Mouse (Mus musculus) cerebellum, adult 2 months (tissue): ENCODE measurements around the gene Filip1l. TPM values are rescaled to one million over a fixed set of nuclear protein-coding genes. Genes with fewer than 3 reads are reported as not detected.

Source experiments
- DNase-seq, 2 experiments: peaks; one replicate each; pipeline ENCODE4 v3.0.0; 2021
- H3K27ac ChIP-seq: fragments of 200-500 bp; 2 replicates; pipeline ENCODE4 v1.5.1; 2012; ENCODE audit warnings: low read length, control low read depth, inconsistent platforms; ENCODE audit not compliant: insufficient read depth
- H3K27me3 ChIP-seq: fragments of 200-500 bp; 2 replicates; pipeline ENCODE4 v1.6.1; 2012; ENCODE audit warnings: inconsistent platforms, mild to moderate bottlenecking, low read length, moderate library complexity; ENCODE audit not compliant: control insufficient read depth, insufficient read depth
- H3K4me1 ChIP-seq: fragments of 200-500 bp; 2 replicates; pipeline ENCODE4 v1.6.1; 2011; ENCODE audit warnings: low read length; ENCODE audit not compliant: control insufficient read depth, insufficient read depth
- H3K4me3 ChIP-seq: fragments of 200-500 bp; replicated peaks from 2 replicates; pipeline ENCODE3; 2011; ENCODE audit warnings: mild to moderate bottlenecking, low read depth, low read length, control low read depth; ENCODE audit not compliant: insufficient read depth
- CTCF ChIP-seq: fragments of 200-500 bp; IDR thresholded peaks from 2 replicates; pipeline ENCODE4 v1.5.1; 2011; ENCODE audit warnings: low read depth, mild to moderate bottlenecking, control low read depth, low read length, moderate library complexity, borderline replicate concordance; ENCODE audit not compliant: insufficient read depth
- POLR2A ChIP-seq: fragments of 200-500 bp; IDR thresholded peaks from 2 replicates; pipeline ENCODE4 v1.6.1; 2011; ENCODE audit warnings: low read length, control low read depth, borderline replicate concordance; ENCODE audit not compliant: insufficient read depth
- WGBS: fragments of 180-500 bp; shearing (Covaris S2); methylation state at CpG from one replicate; pipeline ENCODE4 v1.1.7; 2018; 5-methylcytosine and 5-hydroxymethylcytosine counted together
- polyA plus RNA-seq: library from polyadenylated mRNA; depleted of rRNA; stranded (reverse); fragments of >200 nt; gene quantifications from 2 replicates; pipeline ENCODE4 v1.2.3, GENCODE M21; 2012

Filip1l gene
- polyA plus RNA-seq, 1 experiment, result 1.6 TPM

- no peaks in the 10 kb centered on the region for H3K27me3 ChIP-seq
- no peak for DNase-seq
- 74% methylated on average over 3 of the region's 3 CpGs for WGBS
Observed at GRCm38 (mm10) chr16:57455573-57455972, 102.7 kb downstream of the Filip1l start.

DNA sequence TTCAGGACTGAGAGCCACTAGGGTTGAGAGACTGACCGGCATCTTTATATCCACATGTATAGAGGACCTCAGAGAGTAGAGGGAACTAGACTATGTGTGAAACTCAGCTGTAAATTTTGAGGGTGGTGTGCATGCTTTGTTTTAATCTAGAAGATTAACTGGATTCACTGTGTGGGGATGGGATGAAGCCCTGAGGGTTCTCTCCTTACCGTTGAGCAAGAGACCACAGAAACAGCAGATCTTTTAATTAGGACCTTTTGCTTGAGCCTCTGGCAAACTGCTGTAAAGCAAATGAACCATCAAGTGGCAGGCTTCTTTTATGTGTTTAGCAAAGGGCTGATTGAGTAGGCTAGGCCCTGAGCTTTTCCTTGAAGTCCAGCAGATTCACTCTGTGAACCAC, 103.1 kb downstream of the Filip1l start:
- WGBS, result 71% methylated on average over 2 of the region's 2 CpGs
- no peak for TF ChIP-seq POLR2A
- TF ChIP-seq CTCF, result no peak
- Histone ChIP-seq H3K4me3 (no peak overlapping the region), H3K4me1 (no peaks in the 10 kb centered on the region; the same call in 1 of the 2 replicates), H3K27me3 (no peaks in the 10 kb centered on the region), H3K27ac (no peak overlapping the region)
- DNase-seq, result no peak

More at GRCm38 (mm10) chr16:57455573-57455972, 102.7 kb downstream of the Filip1l start:
- Histone ChIP-seq H3K4me3 (no peak overlapping the region), H3K27ac (no peak overlapping the region), H3K4me1 (no peaks in the 10 kb centered on the region; the same call in 1 of the 2 replicates)
- TF ChIP-seq POLR2A (no peak), CTCF (no peak)

- Histone ChIP-seq H3K27me3 (no peaks in the 10 kb centered on the region), H3K27ac (no peak overlapping the region), H3K4me1 (no peaks in the 10 kb centered on the region; the same call in 1 of the 2 replicates), H3K4me3 (no peak overlapping the region)
- 87% methylated on average over 9 of the region's 9 CpGs for WGBS
- TF ChIP-seq POLR2A (no peak), CTCF (no peak)
- DNase-seq, result no peak
Observed at GRCm38 (mm10) chr16:57465386-57465913, 112.6 kb downstream of the Filip1l start.

DNA sequence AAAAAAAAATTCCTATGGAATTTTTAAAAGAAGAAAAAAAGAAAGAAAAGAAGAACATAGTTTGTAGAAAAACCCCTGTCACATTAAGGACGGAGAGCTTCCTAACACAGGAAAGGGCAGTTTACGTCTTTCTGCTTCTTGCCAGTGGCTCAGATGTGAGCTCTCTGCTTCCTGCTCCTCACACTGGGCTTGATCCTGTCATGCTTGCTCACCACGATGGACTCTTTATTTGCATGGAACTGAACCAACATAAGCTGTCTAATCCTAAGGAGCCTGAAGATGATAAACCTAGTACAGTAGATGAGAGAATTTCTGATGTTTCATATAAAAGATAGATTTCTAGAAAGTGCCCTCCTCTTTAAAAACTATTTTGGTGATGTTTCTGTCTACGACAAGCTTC, 116.4 kb downstream of the Filip1l start:
- Histone ChIP-seq H3K4me3 (no peak overlapping the region), H3K27me3 (no peaks in the 10 kb centered on the region), H3K4me1 (no peaks in the 10 kb centered on the region; the same call in 1 of the 2 replicates), H3K27ac (no peak overlapping the region)
- no peak for DNase-seq
- WGBS, result 74% methylated on average over 4 of the region's 4 CpGs
- TF ChIP-seq CTCF (no peak), POLR2A (no peak)

DNA sequence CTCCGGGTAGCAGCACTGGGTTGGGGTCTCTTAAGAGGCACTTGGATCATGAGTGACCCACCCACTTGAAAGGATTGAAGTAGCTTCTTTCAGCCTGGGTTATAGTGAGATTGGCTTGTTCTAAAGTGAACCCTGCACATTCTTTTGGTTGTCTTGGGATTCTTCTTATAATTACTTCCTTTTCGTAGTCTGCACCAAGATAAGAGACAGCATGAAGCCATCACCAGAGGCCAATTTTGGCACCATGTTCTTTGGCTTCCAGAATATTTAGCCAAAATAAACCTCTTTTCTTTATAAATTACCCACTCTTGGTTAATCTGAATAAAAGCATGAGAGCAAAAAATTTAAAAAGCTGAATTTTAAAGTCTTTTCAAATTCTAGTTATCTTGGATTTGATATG, 117.0 kb downstream of the Filip1l start:
- DNase-seq, result no peak
- no peak for TF ChIP-seq POLR2A
- no peak for TF ChIP-seq CTCF
- H3K27ac ChIP-seq, result no peak overlapping the region
- H3K4me3 ChIP-seq, result no peak overlapping the region
- H3K27me3 ChIP-seq, result no peaks in the 10 kb centered on the region
- 79% methylated on average over 2 of the region's 2 CpGs for WGBS
- no peaks in the 10 kb centered on the region; the same call in 1 of the 2 replicates for H3K4me1 ChIP-seq

GRCm38 (mm10) chr16:57470286-57470830, 117.5 kb downstream of the Filip1l start:
- no peaks in the 10 kb centered on the region; the same call in 1 of the 2 replicates for H3K4me1 ChIP-seq
- H3K27ac ChIP-seq, result no peak overlapping the region
- TF ChIP-seq POLR2A (no peak), CTCF (no peak)
- WGBS, result 94% methylated on average over 12 of the region's 12 CpGs
- no peak for DNase-seq
- H3K4me3 ChIP-seq, result no peak overlapping the region
- no peaks in the 10 kb centered on the region for H3K27me3 ChIP-seq

- TF ChIP-seq POLR2A (no peak), CTCF (no peak)
- Histone ChIP-seq H3K4me3 (no peak overlapping the region), H3K4me1 (no peaks in the 10 kb centered on the region; the same call in 1 of the 2 replicates), H3K27ac (no peak overlapping the region), H3K27me3 (no peaks in the 10 kb centered on the region)
- DNase-seq, result no peak
Observed at GRCm38 (mm10) chr16:57471071-57471470, 118.2 kb downstream of the Filip1l start.

DNA sequence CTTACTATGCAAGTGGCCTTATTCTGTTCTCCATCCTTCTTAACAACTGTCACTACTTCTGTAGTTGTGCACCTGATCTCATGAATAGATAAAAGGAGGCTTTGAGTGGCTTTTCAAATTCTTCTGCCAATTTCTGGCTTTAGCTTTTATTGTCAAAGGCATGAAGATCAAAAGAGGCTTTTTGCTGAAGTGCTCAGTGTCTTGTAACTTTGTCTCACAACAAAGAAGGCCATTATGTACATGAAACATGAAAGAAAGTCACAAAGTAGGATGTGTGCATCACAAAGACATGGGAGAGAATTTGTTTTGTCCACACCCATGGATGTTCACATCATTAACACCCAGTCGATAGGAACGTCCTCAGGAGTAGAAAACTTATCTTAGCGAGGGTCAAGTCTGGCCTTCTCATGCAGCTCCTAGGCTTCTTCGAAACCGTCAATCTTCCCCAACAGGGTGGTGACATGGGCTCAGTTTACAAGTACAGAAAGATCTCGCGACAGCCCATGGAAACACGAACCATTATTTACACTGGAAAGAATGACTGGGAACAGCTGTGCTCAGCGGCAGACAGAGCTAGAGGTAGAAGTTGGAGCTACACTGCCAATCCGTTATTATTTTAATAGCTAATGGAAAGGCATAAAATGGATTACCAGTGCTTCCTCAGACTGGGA, 120.7 kb downstream of the Filip1l start:
- WGBS, result 71% methylated on average over 10 of the region's 10 CpGs
- no peak for DNase-seq
- no peak overlapping the region for H3K4me3 ChIP-seq
- no peak overlapping the region for H3K27ac ChIP-seq
- H3K4me1 ChIP-seq, result no peaks in the 10 kb centered on the region
- no peaks in the 10 kb centered on the region for H3K27me3 ChIP-seq
- TF ChIP-seq CTCF, result no peak
- TF ChIP-seq POLR2A, result no peak

DNA sequence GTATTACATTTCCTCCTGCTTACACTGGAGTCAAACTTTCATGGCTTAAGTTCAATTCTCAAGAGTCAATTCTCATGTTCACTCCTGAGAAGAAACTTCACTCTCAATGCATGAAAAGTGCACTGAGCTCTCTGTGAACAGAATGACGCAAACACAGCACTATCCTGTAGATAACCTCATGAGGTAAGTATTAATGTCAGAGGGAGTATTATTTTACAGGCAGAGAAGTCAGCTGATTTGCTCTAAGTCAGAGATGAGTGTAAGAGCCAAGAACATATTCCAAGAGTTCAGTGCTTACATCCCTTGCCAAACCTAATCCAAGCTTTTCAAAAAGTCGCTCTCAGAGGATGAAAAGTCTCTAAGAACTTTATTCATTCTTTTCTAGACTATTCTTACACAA, 125.6 kb downstream of the Filip1l start:
- TF ChIP-seq POLR2A, result no peak
- no peak for TF ChIP-seq CTCF
- DNase-seq, result no peak
- WGBS, result 78% methylated on average over 2 of the region's 2 CpGs

More for the DNA sequence above, 125.6 kb downstream of the Filip1l start:
- Histone ChIP-seq H3K4me3 (no peak overlapping the region), H3K4me1 (no peaks in the 10 kb centered on the region), H3K27me3 (no peaks in the 10 kb centered on the region), H3K27ac (no peak overlapping the region)
